Mouse (Mus musculus) lung, embryonic 15.5 days (tissue): ENCODE measurements around the gene Zfp981. TPM values are rescaled to one million over a fixed set of nuclear protein-coding genes. Genes with fewer than 3 reads are reported as not detected.
"Not testable (repeated sequence)": the region's sequence is repeated elsewhere in the genome, so short reads cannot be mapped to it uniquely, and the experiment has no call there.

Source experiments
- ATAC-seq: fragments of 200-750 bp; cut with Nextera tagmentation; 2 replicates; pipeline ENCODE4 v1.8.0; 2017; ENCODE audit warnings: moderate number of reproducible peaks, borderline replicate concordance; ENCODE audit not compliant: low FRiP score, low TSS enrichment; ENCODE audit errors: extremely low read depth
- H3K27ac ChIP-seq: fragments of 300-500 bp; sonication (generic); 2 replicates; pipeline ENCODE4 v1.5.1; 2015; ENCODE audit warnings: moderate library complexity, mild to moderate bottlenecking, inconsistent platforms
- H3K27me3 ChIP-seq: fragments of 300-500 bp; sonication (generic); 2 replicates; pipeline ENCODE4 v1.6.1; 2015; ENCODE audit warnings: inconsistent platforms
- H3K36me3 ChIP-seq: fragments of 300-500 bp; sonication (generic); 2 replicates; pipeline ENCODE4 v1.6.1; 2015; ENCODE audit warnings: inconsistent platforms
- H3K4me1 ChIP-seq: fragments of 300-500 bp; sonication (generic); 2 replicates; pipeline ENCODE4 v1.6.1; 2015; ENCODE audit warnings: inconsistent platforms
- H3K4me2 ChIP-seq: fragments of 300-500 bp; sonication (generic); 2 replicates; pipeline ENCODE4 v1.6.1; 2015; ENCODE audit warnings: inconsistent platforms, mild to moderate bottlenecking, moderate library complexity
- H3K4me3 ChIP-seq: fragments of 300-500 bp; sonication (generic); 2 replicates; pipeline ENCODE4 v1.5.1; 2015; ENCODE audit warnings: mild to moderate bottlenecking, inconsistent platforms
- H3K9ac ChIP-seq: fragments of 300-500 bp; sonication (generic); 2 replicates; pipeline ENCODE4 v1.6.1; 2015; ENCODE audit warnings: inconsistent platforms
- H3K9me3 ChIP-seq: fragments of 300-500 bp; sonication (generic); 2 replicates; pipeline ENCODE4 v1.6.1; 2016; ENCODE audit warnings: inconsistent platforms
- WGBS: fragments of 180-500 bp; shearing (Covaris S2); methylation state at CpG from one replicate; pipeline ENCODE4 v1.1.7; 2015; 5-methylcytosine and 5-hydroxymethylcytosine counted together
- polyA plus RNA-seq: library from polyadenylated mRNA; unstranded; fragments of >200 nt; fragmentation: Nextera tagmentation; extraction: Ambion mirVana; gene quantifications from 2 replicates; pipeline ENCODE4 v1.2.1, GENCODE M21; 2015

Gene Zfp981
- polyA plus RNA-seq, 1 experiment from 2014 or later, result not detected

DNA sequence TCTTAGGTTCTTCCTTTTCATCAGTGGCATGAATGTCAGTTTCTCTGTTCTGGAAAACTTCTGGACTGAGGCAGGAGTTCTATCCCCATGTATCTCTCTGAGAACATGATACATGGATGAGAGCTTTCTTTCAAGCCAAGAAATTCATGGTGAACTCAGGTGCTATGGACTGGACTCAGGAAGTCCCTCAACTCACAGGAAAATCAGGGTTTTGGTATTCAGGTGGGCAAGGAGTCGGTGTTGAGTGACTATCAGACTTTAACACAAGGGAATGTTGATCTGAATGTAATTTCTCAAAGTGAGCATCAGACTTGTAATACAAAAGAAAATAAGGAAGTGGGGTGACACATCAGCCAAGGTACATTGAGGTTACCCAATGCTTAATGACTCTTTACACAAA lies 9.8 kb upstream of the Zfp981 start:
- H3K9ac ChIP-seq, H3K36me3 ChIP-seq, H3K27me3 ChIP-seq, ATAC-seq, H3K4me2 ChIP-seq, H3K4me3 ChIP-seq, H3K27ac ChIP-seq, H3K4me1 ChIP-seq: not testable (repeated sequence)
- H3K9me3 ChIP-seq, result peaks cover 48% of the 10 kb centered on the region
- 74% methylated on average over 1 of the region's 1 CpGs for WGBS

DNA sequence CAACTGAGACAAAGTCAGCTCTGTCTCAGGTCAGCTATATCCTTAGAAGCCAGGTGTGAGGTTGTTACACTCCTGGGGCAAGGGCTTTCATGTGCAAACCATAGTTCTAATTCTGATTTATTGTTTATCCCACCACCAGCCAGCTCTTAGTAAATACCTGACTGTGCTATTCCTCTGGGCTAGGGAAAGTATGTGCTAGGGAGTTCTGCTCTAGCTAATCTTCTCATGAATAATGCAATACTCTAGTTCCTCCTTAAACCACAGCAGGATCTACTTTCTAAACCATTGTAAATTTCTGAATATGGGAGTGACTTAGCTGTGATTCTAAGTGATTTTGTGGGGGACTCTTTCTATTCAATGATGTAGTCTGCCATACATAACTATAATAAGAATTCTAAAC lies 9.4 kb upstream of the Zfp981 start:
- H3K4me2 ChIP-seq, result no peak overlapping the region
- no peaks in the 10 kb centered on the region for H3K36me3 ChIP-seq
- H3K9me3 ChIP-seq, result peaks cover 49% of the 10 kb centered on the region
- H3K9ac ChIP-seq, result no peak overlapping the region
- H3K4me3 ChIP-seq, result no peak overlapping the region
- no peaks in the 10 kb centered on the region for H3K4me1 ChIP-seq
- no peak overlapping the region for H3K27ac ChIP-seq
- H3K27me3 ChIP-seq, result no peaks in the 10 kb centered on the region
- ATAC-seq, result no peak; the same call in 1 of the 2 replicates

DNA sequence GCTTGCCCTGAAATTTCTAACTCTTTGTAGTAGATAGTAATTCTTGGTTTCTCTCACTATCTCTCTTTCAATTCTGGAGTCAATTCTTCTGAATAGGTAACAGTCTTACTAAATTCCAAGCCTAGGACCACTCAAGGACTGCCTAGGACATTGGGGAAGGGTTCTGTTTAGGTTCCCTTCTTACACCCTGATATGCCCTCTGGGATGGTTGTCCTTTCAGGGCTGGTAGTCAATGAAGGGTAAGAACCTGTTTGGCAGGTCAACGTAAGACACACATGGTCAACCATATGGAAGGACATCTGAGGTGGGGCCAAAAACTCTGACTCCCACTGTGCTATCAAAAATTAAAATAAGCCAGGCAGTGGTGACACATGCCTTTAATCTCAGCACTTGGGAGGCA lies 9.0 kb upstream of the Zfp981 start:
- Histone ChIP-seq H3K27ac (no peak overlapping the region), H3K9me3 (peaks cover 53% of the 10 kb centered on the region), H3K4me3 (no peak overlapping the region), H3K9ac (no peak overlapping the region), H3K4me2 (no peak overlapping the region), H3K4me1 (no peaks in the 10 kb centered on the region), H3K36me3 (no peaks in the 10 kb centered on the region), H3K27me3 (no peaks in the 10 kb centered on the region)
- no peak for ATAC-seq
- 48% methylated on average over 1 of the region's 1 CpGs for WGBS

DNA sequence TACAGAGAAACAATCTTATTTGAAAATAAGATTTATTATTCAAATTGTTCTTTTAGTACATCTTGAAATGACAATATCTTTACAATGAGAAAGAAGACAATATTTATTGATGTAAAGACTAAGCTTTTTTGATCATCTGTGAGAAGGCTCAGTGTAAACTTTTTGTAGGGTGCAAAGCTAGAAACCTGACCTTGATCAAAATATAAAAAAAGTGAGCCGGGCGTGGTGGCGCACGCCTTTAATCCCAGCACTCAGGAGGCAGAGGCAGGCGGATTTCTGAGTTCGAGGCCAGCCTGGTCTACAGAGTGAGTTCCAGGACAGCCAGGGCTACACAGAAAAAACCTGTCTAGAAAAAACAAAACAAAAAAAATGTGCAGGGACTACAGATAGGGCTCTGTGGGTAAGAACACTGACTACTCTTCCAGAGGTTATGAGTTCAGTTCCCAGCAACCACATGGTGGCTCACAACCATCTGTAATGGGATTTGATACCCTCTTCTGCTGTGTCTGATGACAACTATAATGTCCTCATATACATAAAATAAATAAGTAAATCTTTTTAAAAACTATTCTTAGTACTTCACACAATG lies 8.4 kb upstream of the Zfp981 start:
- not testable (repeated sequence) for H3K27ac ChIP-seq, H3K4me3 ChIP-seq, H3K36me3 ChIP-seq, H3K4me2 ChIP-seq, ATAC-seq, H3K9ac ChIP-seq, H3K27me3 ChIP-seq, H3K4me1 ChIP-seq
- peaks cover 56% of the 10 kb centered on the region for H3K9me3 ChIP-seq
- 84% methylated on average over 6 of the region's 6 CpGs for WGBS

DNA sequence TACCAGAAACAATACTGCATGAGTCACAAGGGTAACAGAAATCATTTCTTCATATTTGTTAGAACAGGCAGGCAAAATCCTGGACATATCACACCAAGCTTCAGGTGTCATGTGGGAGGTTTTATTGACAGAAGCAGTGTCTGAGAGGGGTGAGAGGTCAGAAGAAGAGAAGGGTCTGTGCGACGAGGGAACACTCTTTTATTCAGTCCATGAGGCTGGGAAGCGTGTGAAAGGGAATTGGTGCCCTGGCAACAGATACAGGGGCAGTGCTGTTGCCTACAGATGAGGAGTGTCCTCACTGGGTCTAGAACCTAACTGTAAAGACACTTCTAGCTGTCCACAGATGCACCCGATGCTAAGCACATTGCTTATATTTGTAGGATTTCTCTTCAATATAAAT lies 6.8 kb upstream of the Zfp981 start:
- ATAC-seq, result no peak
- H3K27ac ChIP-seq, result no peak overlapping the region
- H3K9ac ChIP-seq, result no peak overlapping the region
- no peaks in the 10 kb centered on the region for H3K36me3 ChIP-seq
- no peak overlapping the region for H3K4me2 ChIP-seq
- no peaks in the 10 kb centered on the region for H3K27me3 ChIP-seq
- no peaks in the 10 kb centered on the region for H3K4me1 ChIP-seq
- H3K4me3 ChIP-seq, result no peak overlapping the region
- 62% methylated on average over 4 of the region's 4 CpGs for WGBS
- peaks cover 60% of the 10 kb centered on the region for H3K9me3 ChIP-seq

DNA sequence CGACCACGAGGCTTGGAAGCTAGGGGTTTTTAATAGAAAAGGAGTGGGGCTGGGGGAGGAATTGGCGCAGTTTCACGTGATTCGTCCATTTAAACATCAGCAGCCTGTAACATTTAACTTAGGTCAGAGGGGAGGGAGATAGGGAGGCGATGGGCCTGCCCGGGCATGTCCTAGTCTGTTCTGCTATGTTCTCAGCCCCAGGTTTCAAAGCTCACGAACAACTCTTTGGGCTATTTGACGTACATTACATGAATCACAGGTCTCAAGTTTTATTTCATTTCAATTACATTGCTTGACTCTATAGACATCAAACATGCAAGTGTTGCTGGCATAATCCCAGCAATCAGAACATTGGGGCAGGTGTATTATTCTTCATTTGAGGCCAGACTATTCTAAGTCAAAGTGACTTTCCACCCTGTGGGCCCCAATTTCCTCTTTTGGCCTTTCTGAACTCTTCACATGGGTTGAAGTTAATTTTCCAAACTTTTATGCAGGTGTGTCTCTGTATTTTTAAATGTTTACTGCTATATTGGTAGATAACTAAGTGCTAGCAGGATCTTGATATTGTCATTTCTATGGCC lies 4.0 kb upstream of the Zfp981 start:
- not testable (repeated sequence) for H3K27ac ChIP-seq, H3K4me3 ChIP-seq, H3K4me2 ChIP-seq, H3K4me1 ChIP-seq, H3K36me3 ChIP-seq, H3K27me3 ChIP-seq, H3K9ac ChIP-seq
- H3K9me3 ChIP-seq, result peaks cover 56% of the 10 kb centered on the region
- WGBS, result 74% methylated on average over 9 of the region's 9 CpGs
- ATAC-seq, result 0 out of 2 replicates have a peak, but pooled peaks have one; percentile 49

DNA sequence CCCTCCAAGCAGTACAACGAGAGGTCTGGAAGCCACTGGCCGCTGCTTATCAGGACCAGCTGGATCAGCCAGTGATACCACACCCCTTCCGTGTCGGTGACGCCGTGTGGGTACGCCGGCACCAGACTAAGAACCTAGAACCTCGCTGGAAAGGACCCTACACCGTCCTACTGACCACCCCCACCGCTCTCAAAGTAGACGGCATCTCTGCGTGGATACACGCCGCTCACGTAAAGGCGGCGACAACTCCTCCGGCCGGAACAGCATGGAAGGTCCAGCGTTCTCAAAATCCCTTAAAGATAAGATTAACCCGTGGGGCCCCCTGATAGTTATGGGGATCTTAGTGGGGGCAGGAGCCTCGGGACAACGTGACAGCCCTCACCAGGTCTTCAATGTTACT lies 7.2 kb downstream of the Zfp981 start:
- H3K9ac ChIP-seq, H3K4me2 ChIP-seq, H3K36me3 ChIP-seq, H3K27me3 ChIP-seq, H3K4me1 ChIP-seq, H3K4me3 ChIP-seq, H3K27ac ChIP-seq, ATAC-seq, H3K9me3 ChIP-seq: not testable (repeated sequence)
- 94% methylated on average over 22 of the region's 24 CpGs for whole genome bisulfite sequencing

DNA sequence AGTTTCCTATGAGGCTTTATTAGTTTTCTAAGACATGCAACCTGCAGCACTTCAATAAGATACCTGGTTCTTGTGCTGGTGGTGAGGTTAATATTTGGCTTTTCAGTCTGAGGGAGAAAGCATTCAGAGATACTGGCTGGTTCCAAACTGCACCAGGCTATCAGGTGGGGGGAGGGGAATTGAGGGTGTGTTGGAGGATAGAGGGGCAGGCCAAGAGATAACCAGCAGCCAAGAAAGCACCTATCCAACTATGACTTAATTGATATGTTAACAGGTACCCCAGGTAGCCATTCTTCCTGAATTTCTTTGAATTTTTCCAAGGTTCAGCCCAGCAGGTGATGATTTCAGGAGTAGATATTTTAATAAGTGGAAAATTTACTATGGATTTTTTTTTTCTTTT lies 10.0 kb downstream of the Zfp981 start:
- not testable (repeated sequence) for ATAC-seq, H3K9ac ChIP-seq

DNA sequence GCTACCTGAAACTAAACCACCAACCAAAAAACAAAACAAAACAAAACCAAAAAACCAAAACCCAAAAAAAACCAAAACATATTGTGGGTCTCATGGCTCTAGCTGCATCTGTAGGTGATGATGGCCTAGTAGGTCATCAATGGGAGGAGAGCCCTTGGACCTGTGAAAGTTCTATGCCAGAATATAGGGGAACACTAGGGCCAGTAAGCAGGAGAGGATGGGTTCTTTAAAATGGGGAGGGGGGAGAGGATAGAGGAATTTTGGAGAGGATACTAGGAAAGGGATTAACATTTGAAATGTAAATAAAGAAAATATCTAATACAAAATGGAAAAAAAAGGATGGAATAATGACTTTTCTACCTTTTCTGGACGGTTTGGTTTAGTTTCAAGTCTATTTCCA lies 14.6 kb downstream of the Zfp981 start:
- 33% methylated on average over 1 of the region's 1 CpGs for WGBS
- Histone ChIP-seq H3K27me3 (no peaks in the 10 kb centered on the region), H3K4me3 (no peak overlapping the region), H3K4me2 (no peak overlapping the region), H3K27ac (no peak overlapping the region), H3K36me3 (no peaks in the 10 kb centered on the region), H3K4me1 (no peaks in the 10 kb centered on the region), H3K9ac (no peak overlapping the region), H3K9me3 (peaks cover 44% of the 10 kb centered on the region)
- ATAC-seq, result no peak

More for the DNA sequence above, 10.0 kb downstream of the Zfp981 start:
- H3K27me3 ChIP-seq, H3K4me1 ChIP-seq, H3K4me2 ChIP-seq, H3K36me3 ChIP-seq, H3K27ac ChIP-seq, H3K4me3 ChIP-seq: not testable (repeated sequence)
- peaks cover 21% of the 10 kb centered on the region; the same call in 1 of the 2 replicates for H3K9me3 ChIP-seq

DNA sequence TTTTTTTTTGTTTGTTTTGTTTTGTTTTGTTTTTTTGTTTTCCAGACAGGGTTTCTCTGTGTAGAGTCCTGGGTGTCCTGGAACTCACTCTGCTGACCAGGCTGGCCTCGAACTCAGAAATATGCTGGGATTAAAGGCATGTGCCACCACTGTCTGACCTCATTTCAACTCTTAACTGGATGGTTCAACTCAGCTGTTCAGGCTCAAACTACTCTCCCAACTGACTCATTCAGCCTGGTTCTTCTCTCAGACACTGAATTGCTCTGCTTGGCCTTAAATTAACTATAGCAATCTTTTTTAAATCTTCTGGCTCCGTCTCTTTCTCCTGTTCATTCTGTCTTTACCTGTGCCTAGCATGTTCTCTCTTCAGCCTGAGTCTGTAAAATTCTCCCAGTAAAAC lies 15.3 kb downstream of the Zfp981 start:
- H3K9ac ChIP-seq, H3K4me2 ChIP-seq, ATAC-seq, H3K27ac ChIP-seq, H3K4me3 ChIP-seq, H3K4me1 ChIP-seq, H3K27me3 ChIP-seq, H3K36me3 ChIP-seq: not testable (repeated sequence)
- 52% methylated on average over 2 of the region's 2 CpGs for WGBS
- peaks cover 48% of the 10 kb centered on the region for H3K9me3 ChIP-seq

DNA sequence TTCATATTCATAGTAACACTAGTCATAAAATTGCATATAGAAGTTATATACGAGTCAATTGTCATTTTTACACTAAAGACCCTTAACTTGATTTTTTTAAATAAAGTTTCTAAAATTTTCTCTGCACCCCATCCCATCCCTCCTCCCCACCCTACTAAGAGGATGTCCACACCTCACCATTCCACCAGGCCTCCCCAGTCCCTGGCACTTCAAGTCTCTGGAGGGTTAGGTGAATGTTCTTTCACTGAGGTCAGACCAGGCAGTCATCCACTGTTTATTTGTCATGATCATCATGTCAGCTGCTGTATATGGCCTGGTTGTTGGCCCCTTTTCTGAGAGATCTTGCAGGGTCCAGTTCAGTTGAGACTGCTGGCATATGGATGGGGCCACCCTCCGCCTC lies 18.9 kb downstream of the Zfp981 start:
- Histone ChIP-seq H3K27ac (no peak overlapping the region), H3K4me1 (no peaks in the 10 kb centered on the region), H3K4me2 (no peak overlapping the region), H3K27me3 (no peaks in the 10 kb centered on the region), H3K4me3 (no peak overlapping the region), H3K9ac (no peak overlapping the region), H3K36me3 (no peaks in the 10 kb centered on the region), H3K9me3 (peaks cover 58% of the 10 kb centered on the region)
- peak; percentile 57 for ATAC-seq
- WGBS, result 81% methylated on average over 2 of the region's 2 CpGs

DNA sequence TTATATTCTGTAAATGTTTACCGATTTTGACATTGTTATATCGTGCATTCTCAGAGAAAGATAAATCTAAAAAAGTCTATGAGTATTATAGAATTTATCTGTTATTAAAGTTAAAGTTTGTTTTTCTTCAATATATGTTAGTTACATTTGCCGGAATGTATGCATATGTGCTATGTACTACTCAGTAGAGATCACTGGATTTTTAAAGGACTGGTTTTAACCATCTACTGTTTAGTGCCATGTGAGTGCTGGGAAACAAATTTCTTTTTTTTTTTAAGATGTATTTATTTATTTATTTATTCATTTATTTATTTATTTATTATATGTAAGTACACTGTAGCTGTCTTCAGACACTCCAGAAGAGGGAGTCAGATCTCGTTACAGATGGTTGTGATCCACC lies 32.7 kb downstream of the Zfp981 start:
- peaks cover 59% of the 10 kb centered on the region for H3K9me3 ChIP-seq
- H3K27me3 ChIP-seq, result no peaks in the 10 kb centered on the region
- no peak overlapping the region for H3K27ac ChIP-seq
- no peak overlapping the region for H3K9ac ChIP-seq
- ATAC-seq, result no peak
- no peaks in the 10 kb centered on the region for H3K4me1 ChIP-seq
- no peak overlapping the region for H3K4me2 ChIP-seq
- 82% methylated on average over 4 of the region's 4 CpGs for WGBS
- no peak overlapping the region for H3K4me3 ChIP-seq
- no peaks in the 10 kb centered on the region for H3K36me3 ChIP-seq

DNA sequence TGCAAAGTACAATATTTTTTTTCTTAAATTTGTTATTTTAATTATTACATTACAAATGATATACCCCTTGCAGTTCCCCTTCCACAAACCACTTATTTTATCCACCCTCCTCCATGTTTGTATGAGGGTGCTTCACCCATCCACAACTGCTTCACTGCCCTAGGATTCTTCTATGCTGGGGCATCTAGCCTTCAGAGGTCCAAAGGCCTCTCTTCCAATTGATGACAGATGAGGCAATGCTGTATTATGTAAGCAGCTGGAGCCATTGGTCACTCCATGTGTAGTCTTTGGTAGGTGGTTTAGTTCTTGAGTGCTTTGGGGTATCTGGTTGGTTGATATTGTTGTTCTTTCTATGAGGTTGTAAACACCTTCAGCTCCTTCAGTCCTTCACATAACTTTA lies 34.1 kb downstream of the Zfp981 start:
- no peak for ATAC-seq
- Histone ChIP-seq H3K4me1 (no peaks in the 10 kb centered on the region), H3K9ac (no peak overlapping the region), H3K4me2 (no peak overlapping the region), H3K9me3 (peaks cover 59% of the 10 kb centered on the region), H3K27ac (no peak overlapping the region), H3K36me3 (no peaks in the 10 kb centered on the region), H3K4me3 (no peak overlapping the region), H3K27me3 (no peaks in the 10 kb centered on the region)
